Mouse (Mus musculus) liver, embryonic 14.5 days (tissue): ENCODE results near the gene Ctxn1. TPM values are rescaled to one million over a fixed set of nuclear protein-coding genes. Genes with fewer than 3 reads are reported as not detected.
A peak's percentile ranks its signal among the peaks of the same experiment; 100 is the strongest.

Experiments
- ATAC-seq: fragments of 200-750 bp; cut with Nextera tagmentation; 2 replicates; pipeline ENCODE4 v1.8.0; 2017; ENCODE audit warnings: moderate number of reproducible peaks, mild to moderate bottlenecking, moderate library complexity; ENCODE audit not compliant: insufficient read depth
- DNase-seq, 3 experiments: peaks; one replicate each; pipeline ENCODE4 v3.0.0-alpha.2; 2012 to 2013; ENCODE audit warnings: low read depth in 3 of 3, low spot score in 3 of 3
- H3K27ac ChIP-seq: fragments of 300-500 bp; sonication (generic); 2 replicates; pipeline ENCODE4 v1.5.1; 2014; ENCODE audit warnings: moderate library complexity, mild to moderate bottlenecking, control low read depth, inconsistent platforms
- H3K27me3 ChIP-seq: fragments of 300-500 bp; sonication (generic); 2 replicates; pipeline ENCODE4 v1.6.1; 2014; ENCODE audit warnings: mild to moderate bottlenecking, low read length, moderate library complexity; ENCODE audit not compliant: control insufficient read depth, insufficient read depth
- H3K36me3 ChIP-seq: fragments of 300-500 bp; sonication (generic); replicated peaks from 2 replicates; pipeline ENCODE4 v1.6.1; 2014; ENCODE audit warnings: low read depth; ENCODE audit not compliant: control insufficient read depth, insufficient read depth
- H3K4me1 ChIP-seq, 2 experiments: fragments of 200-500 bp in 1 of 2; fragments of 300-500 bp in 1 of 2; sonication (generic) in 1 of 2; replicated peaks; 2 replicates each; pipeline ENCODE4 v1.6.1; 2012 to 2014; ENCODE audit warnings: antibody characterized with exemption in 1 of 2, inconsistent platforms in 1 of 2, low read length in 1 of 2; ENCODE audit not compliant: control insufficient read depth in 2 of 2, insufficient read depth in 2 of 2
- H3K4me2 ChIP-seq: fragments of 300-500 bp; sonication (generic); 2 replicates; pipeline ENCODE4 v1.6.1; 2014; ENCODE audit warnings: low read depth, mild to moderate bottlenecking, control low read depth, moderate library complexity
- H3K4me3 ChIP-seq, 2 experiments: fragments of 200-500 bp in 1 of 2; fragments of 300-500 bp in 1 of 2; sonication (generic) in 1 of 2; 2 replicates each; pipeline ENCODE4 v1.5.1; 2012 to 2014; ENCODE audit warnings: low read depth in 2 of 2, low read length in 2 of 2, mild to moderate bottlenecking in 2 of 2, control low read depth in 1 of 2, inconsistent platforms in 1 of 2, moderate library complexity in 1 of 2; ENCODE audit not compliant: insufficient read depth in 1 of 2
- H3K9ac ChIP-seq: fragments of 300-500 bp; sonication (generic); replicated peaks from 2 replicates; pipeline ENCODE4 v1.6.1; 2014; ENCODE audit warnings: mild to moderate bottlenecking, control low read depth, moderate library complexity
- H3K9me3 ChIP-seq: fragments of 300-500 bp; sonication (generic); 2 replicates; pipeline ENCODE4 v1.6.1; 2016; ENCODE audit warnings: low read length, mixed read lengths; ENCODE audit not compliant: control insufficient read depth
- CTCF ChIP-seq: IDR thresholded peaks from 2 replicates; pipeline ENCODE4 v1.5.1; 2016; ENCODE audit warnings: antibody characterized with exemption, low read depth, control low read depth
- EP300 ChIP-seq: IDR thresholded peaks from 2 replicates; pipeline ENCODE4 v1.6.1; 2016; ENCODE audit warnings: antibody characterized with exemption, low read depth
- WGBS: fragments of 180-500 bp; shearing (Covaris S2); extraction: QIAGEN DNeasy Blood & Tissue Kit; methylation state at CpG from one replicate; pipeline ENCODE4 v1.1.7; 2014; ENCODE audit not compliant: insufficient replicate concordance; 5-methylcytosine and 5-hydroxymethylcytosine counted together
- polyA plus RNA-seq, 2 experiments: library from polyadenylated mRNA; depleted of rRNA in 1 of 2; stranded (reverse) in 1 of 2; unstranded in 1 of 2; fragments of >200 nt; fragmentation: Nextera tagmentation in 1 of 2; extraction: Ambion mirVana in 1 of 2; gene quantifications; 2 replicates each; pipeline versions ENCODE4 v1.2.1 to v1.2.3; 2012 to 2014

Ctxn1 gene
- polyA plus RNA-seq, 2 experiments = 1.1 to 3.0 TPM

DNA sequence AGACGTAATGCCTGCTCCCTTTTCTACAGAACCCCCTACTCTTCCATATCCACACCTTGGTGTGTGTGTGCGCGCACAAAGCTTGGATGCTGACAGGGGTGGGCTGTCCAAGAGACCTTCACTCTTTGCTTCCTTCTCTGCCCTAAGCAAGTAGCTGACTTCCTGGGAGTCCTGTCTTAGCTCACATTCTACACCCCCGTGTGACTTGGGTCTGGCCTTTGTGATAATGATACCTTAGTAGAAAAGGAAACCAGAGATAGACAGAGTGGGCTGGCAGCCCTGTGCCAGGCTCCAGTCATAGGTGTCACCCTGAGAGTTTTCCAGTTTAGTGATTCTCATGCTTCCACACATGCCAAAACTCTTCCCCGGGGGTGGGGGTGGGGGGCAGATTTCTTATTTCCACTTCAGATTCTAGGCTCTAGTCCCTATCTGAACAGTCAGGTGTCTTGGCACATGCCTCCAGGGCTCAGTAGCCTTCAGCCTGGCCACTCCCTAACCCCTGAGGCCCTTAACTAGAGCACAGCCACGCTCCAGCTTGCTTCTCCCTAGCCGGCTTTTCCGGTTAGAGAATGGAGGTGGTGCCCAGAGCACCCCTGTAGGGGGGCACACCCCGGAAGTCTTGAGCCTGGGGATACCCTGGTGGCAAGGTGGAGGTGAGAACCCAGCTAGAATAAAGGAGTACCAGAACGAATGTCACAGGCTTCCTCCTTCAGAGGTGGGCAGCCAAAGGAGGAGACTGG lies 28.3 kb downstream of the Ctxn1 start:
- H3K4me3 ChIP-seq = no peak overlapping the region
- no peak overlapping the region; the same call in 1 of the 2 replicates for H3K9ac ChIP-seq
- DNase-seq (no peak), ATAC-seq (peak; percentile 29; the same call in 1 of the 2 replicates)
- no peak overlapping the region for H3K27ac ChIP-seq
- no peaks in the 10 kb centered on the region for H3K36me3 ChIP-seq
- peaks cover 0 to 3% of the 10 kb centered on the region in 2 experiments; a peak in 2 of 4 replicates for H3K4me1 ChIP-seq
- H3K4me2 ChIP-seq = no peak overlapping the region
- H3K27me3 ChIP-seq = peaks cover 15% of the 10 kb centered on the region
- WGBS = 38% methylated on average over 10 of the region's 10 CpGs
- TF ChIP-seq CTCF = no peak
- TF ChIP-seq EP300 = no peak
- H3K9me3 ChIP-seq = no peaks in the 10 kb centered on the region

DNA sequence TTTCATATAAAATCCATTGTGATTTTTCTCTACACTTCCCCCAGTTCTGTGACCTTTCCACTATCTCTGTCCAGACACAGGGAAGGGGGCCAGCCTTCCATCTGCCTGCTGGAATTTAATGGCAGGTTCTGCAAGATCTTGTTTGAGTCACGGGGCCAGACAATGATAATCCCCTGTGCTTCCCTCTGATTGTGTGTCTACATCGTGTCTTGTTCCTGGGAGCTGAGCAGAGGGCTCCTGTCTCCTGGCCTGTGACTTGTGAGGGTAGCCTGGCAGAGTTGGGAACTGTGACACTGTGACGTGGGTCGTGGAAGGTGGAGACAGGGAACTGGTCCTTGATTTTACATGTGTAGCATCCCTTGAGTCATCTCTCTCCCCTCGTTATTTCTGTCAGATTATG lies 29.3 kb downstream of the Ctxn1 start:
- Histone ChIP-seq H3K4me1 (peaks cover 0 to 3% of the 10 kb centered on the region in 2 experiments; a peak in 2 of 4 replicates), H3K9me3 (no peaks in the 10 kb centered on the region), H3K4me3 (no peak overlapping the region), H3K27ac (no peak overlapping the region), H3K9ac (no peak overlapping the region), H3K36me3 (no peaks in the 10 kb centered on the region), H3K27me3 (peaks cover 15% of the 10 kb centered on the region), H3K4me2 (no peak overlapping the region)
- TF ChIP-seq EP300 (no peak), CTCF (no peak)
- whole genome bisulfite sequencing = 44% methylated on average over 5 of the region's 5 CpGs
- DNase-seq (no peak), ATAC-seq (no peak)

DNA sequence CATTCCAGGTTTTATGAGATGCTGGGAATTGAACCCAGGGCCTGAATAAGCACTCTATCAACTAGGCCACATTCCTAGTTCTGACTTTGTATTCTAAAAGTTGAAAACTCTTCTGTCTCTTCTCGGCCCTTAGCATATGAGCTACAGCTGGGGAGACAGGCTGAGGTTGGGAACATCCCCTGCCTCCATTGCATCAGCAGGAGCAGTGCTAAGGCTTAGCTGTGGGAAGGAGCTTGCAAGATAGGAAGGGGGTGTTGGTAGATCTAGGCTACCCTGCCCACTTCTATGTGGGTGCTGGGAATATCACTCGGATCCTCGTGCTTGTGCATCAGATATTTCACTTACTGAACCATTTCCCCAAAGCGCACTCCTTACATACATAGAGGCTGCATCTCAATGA lies 31.2 kb downstream of the Ctxn1 start:
- 68% methylated on average over 4 of the region's 4 CpGs for WGBS
- TF ChIP-seq EP300 (no peak), CTCF (no peak)
- H3K27me3 ChIP-seq = peaks cover 15% of the 10 kb centered on the region

GRCm38 (mm10) chr8:4226739-4227347 lies 32.2 kb downstream of the Ctxn1 start, which contains the start of gene Lrrc8e:
Lrrc8e (plus strand) TSS chr8:4226827.
- Histone ChIP-seq H3K4me2 (peak within 1 kb of the TSS; percentile 47), H3K9me3 (no peaks in the 10 kb centered on the region), H3K4me3 (0 out of 4 replicates have a peak within 1 kb of the TSS, but pooled peaks of 1 of the 2 experiments have one; percentile 0), H3K4me1 (peaks cover 0 to 3% of the 10 kb centered on the region in 2 experiments; a peak in 2 of 4 replicates), H3K27me3 (peaks cover 15% of the 10 kb centered on the region), H3K27ac (no peak within 1 kb of the TSS), H3K36me3 (no peaks in the 10 kb centered on the region), H3K9ac (no peak within 1 kb of the TSS)
- ATAC-seq (peak; percentile 61; the same call in 1 of the 2 replicates), DNase-seq (no peak)
- 6% methylated on average over 33 of the region's 33 CpGs for WGBS
- TF ChIP-seq EP300 (no peak), CTCF (no peak)

More for the DNA sequence above, 31.2 kb downstream of the Ctxn1 start:
- Histone ChIP-seq H3K4me1 (peaks cover 0 to 3% of the 10 kb centered on the region in 2 experiments; a peak in 2 of 4 replicates), H3K9me3 (no peaks in the 10 kb centered on the region), H3K36me3 (no peaks in the 10 kb centered on the region), H3K27ac (no peak overlapping the region), H3K9ac (no peak overlapping the region), H3K4me2 (no peak overlapping the region), H3K4me3 (no peak overlapping the region)
- DNase-seq (no peak), ATAC-seq (no peak)

GRCm38 (mm10) chr8:4226323-4226722 lies 32.8 kb downstream of the Ctxn1 start:
- H3K27me3 ChIP-seq = peaks cover 15% of the 10 kb centered on the region
- ATAC-seq = no peak
- no peaks in the 10 kb centered on the region for H3K9me3 ChIP-seq
- 19% methylated on average over 4 of the region's 4 CpGs for WGBS
- peaks cover 0 to 3% of the 10 kb centered on the region in 2 experiments; a peak in 2 of 4 replicates for H3K4me1 ChIP-seq
- no peaks in the 10 kb centered on the region for H3K36me3 ChIP-seq
- no peak overlapping the region for H3K27ac ChIP-seq
- no peak for DNase-seq
- no peak overlapping the region for H3K9ac ChIP-seq
- TF ChIP-seq CTCF = peak; percentile 15; the same call in 1 of the 2 replicates
- TF ChIP-seq EP300 = no peak
- peak overlapping the region; percentile 47 for H3K4me2 ChIP-seq
- 0 out of 4 replicates have a peak overlapping the region, but pooled peaks of 1 of the 2 experiments have one; percentile 0 for H3K4me3 ChIP-seq
